Mouse (Mus musculus): ENCODE measurements around the gene Prc1.

GRCm38 (mm10) chr7:80318670-80319069, 24.4 kb downstream of the Prc1 start:
- TF ChIP-seq EP300 (IDR thresholded peaks at IDR 0.05; ENCODE audit: low read depth) = no peak
- no peak for TF ChIP-seq CTCF (IDR thresholded peaks at IDR 0.05; ENCODE audit: low read depth)

Data from liver, embryonic 14.5 days (tissue).